Mouse (Mus musculus) cerebellum, adult 2 months (tissue): ENCODE data around the gene Gm28042.

Experiments used
- CTCF ChIP-seq: fragments of 200-500 bp; IDR thresholded peaks from 2 replicates; pipeline ENCODE4 v1.5.1; 2011; ENCODE audit warnings: low read depth, mild to moderate bottlenecking, control low read depth, low read length, moderate library complexity, borderline replicate concordance; ENCODE audit not compliant: insufficient read depth
- POLR2A ChIP-seq: fragments of 200-500 bp; IDR thresholded peaks from 2 replicates; pipeline ENCODE4 v1.6.1; 2011; ENCODE audit warnings: low read length, control low read depth, borderline replicate concordance; ENCODE audit not compliant: insufficient read depth

DNA sequence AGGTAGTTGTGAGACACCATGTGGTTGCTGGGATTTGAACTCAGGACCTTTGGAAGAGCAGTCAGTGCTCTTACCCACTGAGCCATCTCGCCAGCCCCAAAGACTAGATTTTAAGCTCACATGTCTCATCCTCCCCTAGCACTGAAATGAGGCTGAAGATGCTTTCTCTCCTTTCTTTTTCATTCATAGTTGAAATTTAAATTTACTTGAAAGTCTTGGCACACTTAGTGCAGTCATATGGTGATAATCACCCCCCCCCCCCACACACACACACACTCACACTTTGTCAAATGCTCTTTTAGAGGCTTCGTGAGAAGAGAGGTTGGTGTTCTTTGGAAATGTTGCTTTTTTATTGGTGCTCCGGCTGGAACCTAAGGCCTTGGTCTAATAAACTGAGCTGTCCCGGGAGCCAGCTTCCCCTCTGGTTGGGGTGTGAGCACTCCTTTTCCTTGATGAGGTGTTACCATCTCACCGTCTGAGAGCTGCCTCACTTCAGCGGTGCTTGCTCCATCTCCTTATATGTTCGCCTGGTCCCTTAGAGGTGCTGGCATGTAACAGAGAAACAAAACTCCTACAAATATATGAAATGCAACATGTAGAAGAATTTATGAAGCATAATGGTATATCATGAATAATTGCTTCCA is 46.8 kb upstream of the Gm28042 start:
- TF ChIP-seq POLR2A, result no peak
- no peak for TF ChIP-seq CTCF
